Mouse (Mus musculus): ENCODE measurements around the gene Scamp1. TPM values are rescaled to one million over a fixed set of nuclear protein-coding genes. Genes with fewer than 3 reads are reported as not detected.

The Scamp1 gene
- polyA plus RNA-seq, 1 experiment = 3.2 TPM

DNA sequence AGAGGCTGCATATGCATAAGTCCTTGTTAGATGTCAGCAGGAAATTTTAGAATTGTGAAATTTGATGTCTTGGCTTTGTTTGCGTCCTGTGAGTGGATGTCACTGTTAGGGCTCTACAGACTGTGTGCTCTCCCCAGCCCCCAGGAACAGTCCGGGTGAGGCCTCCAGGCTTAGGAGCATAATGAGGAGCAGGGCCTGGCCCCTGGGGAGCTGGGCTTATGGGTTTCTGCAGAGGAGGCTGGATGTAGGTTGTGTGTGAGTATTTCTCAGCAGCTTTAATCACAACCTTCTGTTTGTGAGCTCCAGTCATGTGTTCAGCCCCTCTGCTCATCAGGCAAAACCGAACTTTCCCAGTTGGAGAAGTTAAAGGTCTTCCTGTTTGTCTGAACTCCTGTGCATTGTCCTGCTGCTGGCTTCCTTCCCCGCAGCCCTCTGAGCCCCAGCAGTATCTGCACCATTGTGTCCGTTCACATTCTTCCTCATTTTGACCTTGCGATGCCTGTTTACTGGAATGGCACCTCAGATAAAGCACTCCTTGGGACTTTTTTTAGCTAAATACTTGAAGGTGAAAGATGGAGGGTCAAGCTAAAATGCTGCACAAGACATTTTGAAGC, 126.7 kb downstream of the Scamp1 start:
- Histone ChIP-seq H3K27me3 (replicated peaks) (peaks cover 21% of the 10 kb centered on the region), H3K9me3 (peaks cover 3% of the 10 kb centered on the region; the same call in 1 of the 2 replicates), H3K4me3 (replicated peaks) (no peak overlapping the region), H3K36me3 (replicated peaks; ENCODE audit: low read length) (no peaks in the 10 kb centered on the region), H3K4me1 (peaks cover 8% of the 10 kb centered on the region; the same call in 1 of the 2 replicates)
- TF ChIP-seq GATA1 (IDR thresholded peaks at IDR 0.05; ENCODE audit: borderline replicate concordance, low read length) = no peak
- TF ChIP-seq FLI1 (IDR thresholded peaks at IDR 0.05; ENCODE audit: low read length) = no peak

DNA sequence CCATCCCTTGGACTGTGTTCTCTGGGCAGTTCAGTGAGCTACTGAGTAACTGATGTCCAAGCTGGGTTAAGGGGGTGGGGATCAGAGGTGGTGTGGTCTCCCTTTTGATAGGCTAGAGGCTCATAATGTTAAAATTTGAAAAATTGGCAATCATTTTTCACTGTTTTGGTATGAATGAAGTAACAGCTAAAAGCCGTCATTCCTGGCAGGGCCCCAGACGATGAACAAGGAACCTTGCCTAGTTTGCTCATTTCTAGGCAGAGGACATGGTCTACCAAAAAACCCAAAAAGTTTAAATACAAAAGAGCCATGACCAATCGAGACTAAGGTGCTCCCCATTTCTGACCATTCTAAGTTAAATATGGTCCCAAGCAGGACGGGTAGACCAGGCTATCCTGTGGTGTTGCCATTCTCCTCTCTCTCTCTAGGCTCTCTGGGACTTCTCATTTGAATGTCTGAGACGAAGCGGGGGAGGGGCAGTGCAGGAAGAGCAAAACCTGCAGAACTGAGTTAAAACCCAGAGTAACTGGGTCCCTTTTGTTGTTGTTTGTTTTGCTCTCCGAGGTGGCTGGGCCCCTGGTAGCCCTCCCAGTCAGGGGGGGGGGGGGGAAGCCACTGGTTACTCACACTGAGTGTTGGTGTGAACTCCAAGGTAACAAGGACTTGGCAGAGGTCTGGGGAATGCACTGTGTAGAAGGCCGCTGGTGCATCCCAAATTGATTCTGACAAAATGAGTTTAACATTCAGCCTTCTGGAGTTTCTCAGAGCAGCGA, 129.8 kb downstream of the Scamp1 start:
- H3K4me3 ChIP-seq (replicated peaks) = no peak overlapping the region
- H3K4me1 ChIP-seq = peaks cover 12% of the 10 kb centered on the region; the same call in 1 of the 2 replicates
- TF ChIP-seq GATA1 (IDR thresholded peaks at IDR 0.05; ENCODE audit: borderline replicate concordance, low read length) (no peak), FLI1 (IDR thresholded peaks at IDR 0.05; ENCODE audit: low read length) (no peak)
- H3K36me3 ChIP-seq (replicated peaks; ENCODE audit: low read length) = no peaks in the 10 kb centered on the region
- H3K9me3 ChIP-seq = peaks cover 3% of the 10 kb centered on the region; the same call in 1 of the 2 replicates
- H3K27me3 ChIP-seq (replicated peaks) = peaks cover 14% of the 10 kb centered on the region

DNA sequence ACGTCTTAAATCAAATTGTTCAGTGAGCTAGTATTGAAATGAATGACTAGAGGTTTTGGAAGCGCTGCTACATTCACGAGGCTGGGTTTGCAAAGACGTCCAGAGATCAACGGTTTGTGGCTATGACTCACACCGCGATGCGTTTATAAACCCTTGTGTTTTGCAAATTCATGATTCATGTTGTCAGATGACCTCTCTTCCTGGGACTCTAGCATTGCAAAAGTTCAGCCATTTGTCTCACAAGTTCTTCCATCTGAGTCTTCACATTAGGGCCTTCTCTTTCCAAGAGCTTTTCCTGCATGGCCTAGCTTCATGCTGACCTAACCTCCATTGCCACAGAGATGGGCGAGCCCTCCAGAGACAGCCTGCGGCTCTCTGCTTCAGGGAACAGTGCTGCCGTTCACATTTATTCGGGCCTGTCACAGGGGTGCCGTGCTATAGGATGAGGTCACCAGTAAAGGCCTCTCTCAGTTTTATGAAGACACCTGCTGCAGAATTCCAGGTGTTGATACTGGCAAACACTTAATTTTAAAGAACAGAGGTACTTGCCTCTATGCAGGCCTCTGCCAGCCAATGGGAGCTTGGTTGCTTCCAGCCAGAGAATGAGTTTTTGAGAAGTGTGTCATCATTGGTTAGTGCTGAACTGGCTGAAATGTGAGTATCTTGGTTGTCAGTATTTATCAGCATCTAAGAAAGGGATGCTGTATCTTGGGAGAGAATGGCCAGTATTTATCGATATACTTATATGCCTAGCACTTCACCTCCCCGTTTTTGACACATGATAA, 131.0 kb downstream of the Scamp1 start:
- Histone ChIP-seq H3K4me1 (peaks cover 11% of the 10 kb centered on the region; the same call in 1 of the 2 replicates), H3K9me3 (peaks cover 3% of the 10 kb centered on the region; the same call in 1 of the 2 replicates), H3K36me3 (replicated peaks; ENCODE audit: low read length) (no peaks in the 10 kb centered on the region), H3K4me3 (replicated peaks) (no peak overlapping the region), H3K27me3 (replicated peaks) (peaks cover 10% of the 10 kb centered on the region)
- no peak for TF ChIP-seq FLI1 (IDR thresholded peaks at IDR 0.05; ENCODE audit: low read length)
- TF ChIP-seq GATA1 (IDR thresholded peaks at IDR 0.05; ENCODE audit: borderline replicate concordance, low read length) = no peak

DNA sequence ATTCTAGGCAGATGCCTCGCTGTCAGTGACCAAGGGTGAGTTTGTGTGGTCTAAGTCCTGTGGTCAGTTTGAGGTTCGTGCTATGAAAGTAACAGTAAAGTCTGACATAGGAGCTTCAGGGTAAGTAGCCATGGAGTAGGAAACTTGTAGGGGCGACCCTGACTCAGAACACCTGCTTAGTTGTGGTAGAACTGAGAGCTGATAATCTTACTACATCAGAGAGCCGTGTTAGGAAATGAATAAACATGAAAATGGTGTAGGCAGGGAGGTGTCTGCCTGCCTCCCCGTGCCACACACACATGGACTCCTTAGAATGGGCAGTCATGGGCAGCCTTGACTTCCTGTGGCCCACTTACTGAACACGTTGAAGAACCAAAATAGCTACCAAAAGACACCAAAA, 132.0 kb downstream of the Scamp1 start:
- Histone ChIP-seq H3K4me1 (peaks cover 9% of the 10 kb centered on the region; the same call in 1 of the 2 replicates), H3K4me3 (replicated peaks) (no peak overlapping the region), H3K27me3 (replicated peaks) (peaks cover 10% of the 10 kb centered on the region), H3K36me3 (replicated peaks; ENCODE audit: low read length) (no peaks in the 10 kb centered on the region), H3K9me3 (peaks cover 3% of the 10 kb centered on the region; the same call in 1 of the 2 replicates)
- TF ChIP-seq FLI1 (IDR thresholded peaks at IDR 0.05; ENCODE audit: low read length) = no peak
- no peak for TF ChIP-seq GATA1 (IDR thresholded peaks at IDR 0.05; ENCODE audit: borderline replicate concordance, low read length)

DNA sequence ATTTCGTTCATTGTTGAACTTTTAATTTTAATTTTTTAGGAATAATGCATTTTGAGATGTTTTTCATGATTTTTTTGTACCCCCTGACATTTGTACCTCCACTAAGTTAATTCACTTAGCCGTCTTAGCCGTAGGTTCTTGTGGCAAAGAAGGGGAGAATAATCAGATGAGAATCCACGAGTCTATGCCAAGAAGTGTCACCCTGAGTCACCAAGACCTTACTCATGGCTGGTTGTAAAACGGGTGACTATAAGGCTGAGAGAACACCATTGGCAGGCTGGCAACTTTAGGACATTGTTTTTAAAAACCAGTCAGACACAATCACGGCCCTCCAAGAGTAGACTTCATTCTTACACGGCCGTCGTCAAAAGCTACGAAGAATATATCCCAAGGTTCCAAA, 132.8 kb downstream of the Scamp1 start:
- Histone ChIP-seq H3K9me3 (peaks cover 3% of the 10 kb centered on the region; the same call in 1 of the 2 replicates), H3K4me1 (peaks cover 9% of the 10 kb centered on the region; the same call in 1 of the 2 replicates), H3K27me3 (replicated peaks) (peaks cover 12% of the 10 kb centered on the region), H3K36me3 (replicated peaks; ENCODE audit: low read length) (no peaks in the 10 kb centered on the region), H3K4me3 (replicated peaks) (no peak overlapping the region)
- TF ChIP-seq GATA1 (IDR thresholded peaks at IDR 0.05; ENCODE audit: borderline replicate concordance, low read length) (no peak), FLI1 (IDR thresholded peaks at IDR 0.05; ENCODE audit: low read length) (no peak)

Other genes starting within 250 kb of the Scamp1 start
- gene Lhfpl2, start 228.1 kb downstream of the Scamp1 start, polyA plus RNA-seq (2012; ENCODE audit: insufficient read depth, low replicate concordance) = 0.47 TPM in 1 of 2 replicates, not detected in the other
- 7.4 and 19.0 TPM in 2 replicates for gene Ap3b1, start 73.1 kb upstream of the Scamp1 start, polyA plus RNA-seq (2012; ENCODE audit: insufficient read depth, low replicate concordance)